In genomic region chr13:51293047-51293446, GRCm38 (mm10) we compare ENCODE assay signal across 17 mouse cellular contexts.
DNase-seq lines count a peak whose midpoint lies in the region; ATAC-seq lines count a peak whose summit lies in the region.
"Had no signal": no experiment of that assay in that cellular context is flagged by ENCODE, and none has a peak within 500 bp of the region (broad histone marks: within the 10 kb centered on the region; RNA-seq: fewer than 3 reads in every experiment).

No protein-coding gene starts in this region.

- peak overlapping the region; percentile 26; the same call in 1 of the 2 replicates for H3K27ac ChIP-seq in heart, embryonic 15.5 days
- H3K27ac ChIP-seq in embryonic facial prominence, embryonic 12.5 days = peak overlapping the region; percentile 64
- H3K27ac ChIP-seq in limb, embryonic 13.5 days = peak overlapping the region; percentile 72
- H3K27ac ChIP-seq: hindbrain, embryonic 15.5 days; intestine, embryonic 15.5 days; layer of hippocampus, adult 2 months; liver, embryonic 13.5 days; lung, embryonic 15.5 days; stomach, embryonic 15.5 days had no signal

- H3K9me3 ChIP-seq in heart, embryonic 15.5 days (replicated peaks) = no peaks in the 10 kb centered on the region
- H3K9me3 ChIP-seq in embryonic facial prominence, embryonic 12.5 days = no peaks in the 10 kb centered on the region
- 0 out of 2 replicates have a peak, but pooled peaks cover 4% of the 10 kb centered on the region for H3K9me3 ChIP-seq in limb, embryonic 13.5 days
- H3K9me3 ChIP-seq: hindbrain, embryonic 15.5 days; intestine, embryonic 15.5 days; liver, embryonic 13.5 days; lung, embryonic 15.5 days; stomach, embryonic 15.5 days had no signal

- no peak for DNase-seq in heart, postnatal 25 days (ENCODE audit: low spot score)
- peak; percentile 23 for DNase-seq in kidney, postnatal 14 days
- no peak for DNase-seq in kidney, adult 8-10 months
- DNase-seq in adrenal gland, adult 8-10 months = no peak
- DNase-seq: cerebellum, adult 9-11 months; gastrocnemius, postnatal 10 days; layer of hippocampus, postnatal 36 days; liver, embryonic 13.5 days; lung, postnatal 4 days had no signal

- H3K9ac ChIP-seq in heart, embryonic 15.5 days = no peak overlapping the region
- no peak overlapping the region for H3K9ac ChIP-seq in embryonic facial prominence, embryonic 12.5 days
- H3K9ac ChIP-seq in limb, embryonic 13.5 days = no peak overlapping the region
- H3K9ac ChIP-seq: hindbrain, embryonic 15.5 days; intestine, embryonic 15.5 days; liver, embryonic 13.5 days; lung, embryonic 15.5 days; stomach, embryonic 15.5 days had no signal

- intact Hi-C loops in heart, postnatal 25 days (cut with DNase I) = loop anchor here (10.0 kb wide), 1 partner anchor 122 kb away; no protein-coding TSS in a partner anchor

- H3K27me3 ChIP-seq in heart, embryonic 15.5 days = no peaks in the 10 kb centered on the region
- H3K27me3 ChIP-seq in embryonic facial prominence, embryonic 12.5 days = no peaks in the 10 kb centered on the region
- H3K27me3 ChIP-seq in limb, embryonic 13.5 days = no peaks in the 10 kb centered on the region
- H3K27me3 ChIP-seq: hindbrain, embryonic 15.5 days; intestine, embryonic 15.5 days; liver, embryonic 13.5 days; lung, embryonic 15.5 days; stomach, embryonic 15.5 days had no signal

- no peak for ATAC-seq in heart, embryonic 15.5 days (replicated peaks; ENCODE audit: insufficient number of reproducible peaks, insufficient read depth, low FRiP score, low read depth)
- ATAC-seq in embryonic facial prominence, embryonic 12.5 days (ENCODE audit: insufficient number of reproducible peaks, insufficient read depth, low FRiP score, low TSS enrichment) = no peak
- ATAC-seq in limb, embryonic 13.5 days (ENCODE audit: low FRiP score, low read depth) = no peak
- ATAC-seq: intestine, embryonic 15.5 days had no signal

- H3K36me3 ChIP-seq in heart, embryonic 15.5 days = no peaks in the 10 kb centered on the region
- H3K36me3 ChIP-seq in embryonic facial prominence, embryonic 12.5 days = no peaks in the 10 kb centered on the region
- no peaks in the 10 kb centered on the region for H3K36me3 ChIP-seq in limb, embryonic 13.5 days
- H3K36me3 ChIP-seq: hindbrain, embryonic 15.5 days; intestine, embryonic 15.5 days; liver, embryonic 13.5 days; lung, embryonic 15.5 days; stomach, embryonic 15.5 days had no signal

- 61% methylated on average over 4 of the region's 4 CpGs for WGBS in heart, embryonic 15.5 days
- WGBS in embryonic facial prominence, embryonic 12.5 days = 43% methylated on average over 4 of the region's 4 CpGs
- WGBS in limb, embryonic 13.5 days = 51% methylated on average over 4 of the region's 4 CpGs

- H3K4me3 ChIP-seq in heart, embryonic 15.5 days = no peak overlapping the region
- H3K4me3 ChIP-seq in embryonic facial prominence, embryonic 12.5 days = no peak overlapping the region
- H3K4me3 ChIP-seq in limb, embryonic 13.5 days = no peak overlapping the region
- H3K4me3 ChIP-seq: hindbrain, embryonic 15.5 days; intestine, embryonic 15.5 days; layer of hippocampus, adult 2 months; liver, embryonic 13.5 days; lung, embryonic 15.5 days; stomach, embryonic 15.5 days had no signal

- H3K4me2 ChIP-seq in heart, embryonic 15.5 days = no peak overlapping the region
- no peak overlapping the region for H3K4me2 ChIP-seq in embryonic facial prominence, embryonic 12.5 days (replicated peaks)
- no peak overlapping the region for H3K4me2 ChIP-seq in limb, embryonic 13.5 days (replicated peaks)
- H3K4me2 ChIP-seq: hindbrain, embryonic 15.5 days; intestine, embryonic 15.5 days; liver, embryonic 13.5 days; lung, embryonic 15.5 days; stomach, embryonic 15.5 days had no signal

- peaks cover 22% of the 10 kb centered on the region for H3K4me1 ChIP-seq in heart, embryonic 15.5 days (replicated peaks)
- peaks cover 16% of the 10 kb centered on the region for H3K4me1 ChIP-seq in embryonic facial prominence, embryonic 12.5 days
- peaks cover 25% of the 10 kb centered on the region for H3K4me1 ChIP-seq in limb, embryonic 13.5 days
- H3K4me1 ChIP-seq: hindbrain, embryonic 15.5 days; liver, embryonic 13.5 days had no signal
